Comparison of ENCODE assay signal across 10 mouse cellular contexts in the genomic region with DNA sequence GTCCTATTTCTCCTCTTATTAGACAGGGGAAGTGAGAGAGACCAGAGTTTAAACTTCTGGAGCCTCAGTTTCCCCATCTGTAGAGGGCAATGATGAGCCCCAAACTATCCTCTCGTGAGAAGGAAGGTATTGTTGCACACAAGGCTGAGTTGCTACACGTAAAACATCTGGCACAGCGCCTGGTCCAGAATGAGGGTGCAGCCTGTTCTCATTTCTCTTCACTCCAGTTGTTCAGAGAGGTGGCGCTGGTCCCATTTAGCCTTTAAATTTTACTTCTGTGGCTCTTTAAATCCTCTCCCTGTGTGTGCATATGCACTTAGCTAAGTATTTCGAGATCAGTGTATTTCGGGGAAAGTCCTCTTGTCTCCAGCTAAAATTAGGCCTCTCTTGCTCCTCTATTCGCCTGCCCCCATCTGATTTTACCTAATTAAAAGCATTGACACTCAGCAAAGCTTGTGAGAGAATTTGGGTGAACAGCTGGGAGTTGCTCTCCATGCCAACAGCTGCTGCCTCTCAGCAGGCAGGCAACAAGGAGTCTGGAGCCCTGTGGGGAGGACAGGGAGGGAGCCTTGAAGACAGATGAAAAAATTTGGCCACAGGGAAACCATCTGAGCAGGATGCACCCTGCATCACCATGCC.
DNase-seq lines count a peak whose midpoint lies in the region; ATAC-seq and TF ChIP-seq lines count a peak whose summit lies in the region.
"Had no signal": no experiment of that assay in that cellular context is flagged by ENCODE, and none has a peak within 500 bp of the region (broad histone marks: within the 10 kb centered on the region; RNA-seq: fewer than 3 reads in every experiment).

No protein-coding gene starts in this region.

- no peaks in the 10 kb centered on the region for H3K27me3 ChIP-seq in neural tube, embryonic 11.5 days (ENCODE audit: control insufficient read depth, insufficient read depth, low read length)
- no peaks in the 10 kb centered on the region for H3K27me3 ChIP-seq in lung, embryonic 14.5 days (ENCODE audit: insufficient read depth, low read length)
- H3K27me3 ChIP-seq: neural tube, embryonic 13.5 days had no signal

- peaks cover 5% of the 10 kb centered on the region; the same call in 1 of the 2 replicates for H3K4me1 ChIP-seq in neural tube, embryonic 11.5 days (ENCODE audit: control insufficient read depth, insufficient read depth, low read length)
- H3K4me1 ChIP-seq in lung, embryonic 14.5 days (ENCODE audit: insufficient read depth), result peaks cover 26% of the 10 kb centered on the region

- no peaks in the 10 kb centered on the region for H3K36me3 ChIP-seq in neural tube, embryonic 11.5 days (ENCODE audit: control insufficient read depth, insufficient read depth, low read length)
- no peaks in the 10 kb centered on the region for H3K36me3 ChIP-seq in lung, embryonic 14.5 days (ENCODE audit: insufficient read depth)
- H3K36me3 ChIP-seq: neural tube, embryonic 13.5 days had no signal

- TF ChIP-seq CTCF in lung, embryonic 14.5 days (IDR thresholded peaks at IDR 0.05; ENCODE audit: low read depth), result peak; percentile 19; the same call in 1 of the 2 replicates

- intact Hi-C loops in heart, postnatal 14 days (cut with DNase I), result no loop called here

- H3K27ac ChIP-seq in neural tube, embryonic 11.5 days (ENCODE audit: low read depth, low read length), result 0 out of 2 replicates have a peak overlapping the region, but pooled peaks have one; percentile 8
- peak overlapping the region; percentile 63; the same call in 1 of the 2 replicates for H3K27ac ChIP-seq in lung, embryonic 14.5 days (ENCODE audit: low read depth)
- H3K27ac ChIP-seq: neural tube, embryonic 13.5 days had no signal

- H3K9ac ChIP-seq in neural tube, embryonic 11.5 days (ENCODE audit: low read length), result no peak overlapping the region
- H3K9ac ChIP-seq in lung, embryonic 14.5 days, result no peak overlapping the region
- H3K9ac ChIP-seq: neural tube, embryonic 13.5 days had no signal

- DNase-seq in neural tube, embryonic 11.5 days (ENCODE audit: low spot score), result no peak
- DNase-seq in neural tube, embryonic 10.5 days (ENCODE audit: extremely low spot score, low spot score), result no peak
- peak; percentile 11 to 34 for DNase-seq in heart, postnatal 14 days
- DNase-seq in lung, embryonic 14.5 days, result peak; percentile 76
- DNase-seq in telencephalon, adult 2 months (ENCODE audit: low read depth, low spot score), result peak; percentile 68
- DNase-seq in embryo, embryonic 11 days, result no peak
- no peak for DNase-seq in cerebellum, adult 9-10 months

- H3K4me2 ChIP-seq in neural tube, embryonic 11.5 days (ENCODE audit: low read depth), result no peak overlapping the region
- H3K4me2 ChIP-seq in lung, embryonic 14.5 days, result no peak overlapping the region
- H3K4me2 ChIP-seq: neural tube, embryonic 13.5 days had no signal

- no peaks in the 10 kb centered on the region for H3K9me3 ChIP-seq in neural tube, embryonic 11.5 days (ENCODE audit: control insufficient read depth, low read length)
- H3K9me3 ChIP-seq in lung, embryonic 14.5 days (ENCODE audit: low read depth, low read length), result no peaks in the 10 kb centered on the region
- H3K9me3 ChIP-seq: neural tube, embryonic 13.5 days had no signal

- no peak for ATAC-seq in neural tube, embryonic 11.5 days (ENCODE audit: insufficient read depth, low FRiP score, low TSS enrichment)
- peak; percentile 66 for ATAC-seq in lung, embryonic 14.5 days (ENCODE audit: insufficient read depth)
- no peak for ATAC-seq in megakaryocyte, adult 5-6 weeks (ENCODE audit: poor library complexity, severe bottlenecking)

- H3K4me3 ChIP-seq in neural tube, embryonic 11.5 days (ENCODE audit: low read depth, low read length), result no peak overlapping the region
- H3K4me3 ChIP-seq in lung, embryonic 14.5 days (ENCODE audit: low read depth, low read length), result no peak overlapping the region
- H3K4me3 ChIP-seq: erythroblast, embryonic 14.5 days; neural tube, embryonic 13.5 days had no signal

- 82% methylated on average over 7 of the region's 7 CpGs for WGBS in neural tube, embryonic 11.5 days
- WGBS in lung, embryonic 14.5 days, result 49% methylated on average over 7 of the region's 7 CpGs

Comparison
In these comparisons a context has a peak if more than half of its experiments do, and no peak if none do; other contexts are left out.
1. DNase-seq: peak in heart, postnatal 14 days (2 of 2), lung, embryonic 14.5 days (single experiment) and telencephalon, adult 2 months (single experiment); none in neural tube, embryonic 11.5 days (single experiment), neural tube, embryonic 10.5 days (single experiment), embryo, embryonic 11 days (single experiment) and cerebellum, adult 9-10 months (single experiment).